Mouse (Mus musculus) thymus, postnatal 25 days (tissue): ENCODE measurements around the gene Cacng6.
"Not testable (repeated sequence)": the region's sequence is repeated elsewhere in the genome, so short reads cannot be mapped to it uniquely, and the experiment has no call there.

Experiments used
- DNase-seq: peaks from one replicate; pipeline ENCODE4 v3.0.0; 2022

Cacng6 gene

DNA sequence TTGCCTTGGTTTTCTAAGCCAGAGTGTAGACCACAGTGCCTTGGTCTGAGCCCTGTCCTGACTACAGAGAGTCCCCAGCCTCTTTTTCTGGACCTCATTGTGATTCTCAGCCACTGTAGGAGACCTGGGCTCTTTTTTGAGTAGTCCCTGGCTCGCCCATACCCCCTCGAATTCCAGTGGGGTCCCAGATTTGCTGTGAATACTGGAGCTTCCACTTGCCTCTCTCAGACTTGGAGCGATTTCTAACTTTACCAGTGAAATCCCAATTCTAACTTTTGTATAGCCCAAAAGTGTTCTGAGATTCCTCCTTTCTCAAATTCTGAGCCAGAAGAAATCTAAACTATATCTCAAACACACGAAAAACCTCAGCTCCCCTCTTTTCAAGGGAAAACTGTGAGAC is at the start of gene Cacng6:
Gene Cacng6 (plus strand): TSS at position 301 of the 400 bp plus-strand sequence.
- no peak for DNase-seq

DNA sequence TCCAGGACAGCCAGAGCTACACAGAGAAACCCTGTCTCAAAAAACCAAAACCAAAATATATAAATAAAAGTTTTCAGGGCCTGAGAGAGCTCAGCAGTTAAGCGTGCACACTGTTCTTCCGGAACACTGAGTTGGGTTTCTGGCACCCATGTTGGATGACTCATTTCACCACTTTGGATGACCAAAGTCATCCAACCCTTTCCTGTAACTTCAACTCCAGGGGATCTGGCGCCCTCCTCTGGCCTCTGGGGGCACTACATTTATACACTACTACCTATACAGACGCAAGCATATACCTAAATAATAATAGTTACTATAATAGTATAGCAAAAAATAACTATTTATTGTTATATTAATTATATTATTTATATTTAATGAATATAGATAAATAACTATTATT is 47.2 kb upstream of the Cacng6 start:
- peak; percentile 25 for DNase-seq

DNA sequence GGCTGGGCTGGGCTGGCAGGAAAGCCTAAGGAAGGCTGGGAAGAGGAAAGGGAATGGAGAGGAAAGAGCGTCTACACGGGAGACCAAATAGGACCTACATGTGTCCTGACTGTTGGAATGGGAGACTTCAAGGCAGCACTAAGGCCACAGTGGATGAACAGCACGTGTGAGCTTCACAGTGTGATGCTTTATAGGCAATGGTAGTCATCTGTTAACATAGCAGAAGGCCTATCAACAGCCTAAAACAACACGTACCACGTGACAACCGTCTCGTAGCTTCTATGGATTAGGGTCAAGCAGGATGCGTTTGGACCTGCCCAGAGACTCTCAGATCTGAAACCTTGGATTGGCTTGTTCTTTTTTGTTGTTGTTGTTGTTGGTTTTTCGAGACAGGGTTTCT is 41.9 kb upstream of the Cacng6 start:
- no peak for DNase-seq

DNA sequence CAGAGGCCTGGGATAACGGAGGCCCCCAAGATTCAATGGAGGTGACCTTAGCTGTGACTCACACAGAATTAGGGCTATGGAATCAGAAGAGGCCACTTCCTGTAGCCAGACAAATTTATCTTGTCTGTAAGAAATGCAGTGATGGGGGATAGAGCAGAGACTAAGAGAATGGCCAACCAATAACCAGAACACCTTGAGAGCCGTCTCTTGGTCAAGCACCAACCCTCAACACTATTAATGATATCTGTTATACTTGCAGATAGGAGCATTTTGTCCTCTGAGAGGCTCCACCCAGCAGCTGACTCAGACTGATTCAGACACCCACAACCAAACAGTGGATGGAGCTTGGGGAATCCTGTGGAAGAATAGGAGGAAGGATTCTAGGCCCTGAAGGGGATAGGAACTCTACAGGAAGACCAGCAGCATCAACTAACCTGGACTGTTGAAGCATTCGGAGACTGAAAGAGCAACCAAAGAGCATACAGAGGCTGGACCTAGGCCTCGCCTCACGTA is 39.1 kb upstream of the Cacng6 start:
- DNase-seq = no peak

DNA sequence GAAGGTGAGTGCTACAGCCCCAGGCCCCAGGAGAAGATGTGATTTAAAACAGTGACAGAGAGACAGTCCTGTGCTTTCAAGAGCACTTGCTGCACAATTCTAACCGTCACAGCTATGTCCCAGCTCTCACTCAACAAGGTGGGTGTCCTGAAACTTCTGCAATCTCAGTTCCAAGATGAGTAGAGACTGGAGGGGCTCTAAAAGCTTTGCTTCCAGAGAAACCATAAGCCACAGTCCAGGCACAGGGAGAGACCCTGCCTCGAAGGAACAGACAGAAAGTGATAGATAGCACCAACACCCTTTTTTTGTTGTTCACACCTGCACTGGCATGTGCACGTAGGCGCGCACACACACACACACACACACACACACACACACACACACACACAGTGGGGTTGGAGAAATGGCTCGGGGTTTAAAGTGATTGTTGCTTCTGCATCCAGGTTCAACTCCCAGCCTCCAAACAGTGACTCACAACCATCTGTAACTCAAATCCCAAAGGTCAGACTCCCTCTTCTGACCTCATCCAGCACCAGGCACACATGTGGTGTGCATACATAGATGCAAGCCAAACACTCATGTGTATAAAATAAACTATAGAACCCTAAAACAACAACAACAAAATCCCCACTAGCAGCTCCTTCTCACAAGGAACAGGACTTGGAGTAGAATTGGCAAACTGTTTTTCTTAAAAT is 37.8 kb upstream of the Cacng6 start:
- DNase-seq = no peak

DNA sequence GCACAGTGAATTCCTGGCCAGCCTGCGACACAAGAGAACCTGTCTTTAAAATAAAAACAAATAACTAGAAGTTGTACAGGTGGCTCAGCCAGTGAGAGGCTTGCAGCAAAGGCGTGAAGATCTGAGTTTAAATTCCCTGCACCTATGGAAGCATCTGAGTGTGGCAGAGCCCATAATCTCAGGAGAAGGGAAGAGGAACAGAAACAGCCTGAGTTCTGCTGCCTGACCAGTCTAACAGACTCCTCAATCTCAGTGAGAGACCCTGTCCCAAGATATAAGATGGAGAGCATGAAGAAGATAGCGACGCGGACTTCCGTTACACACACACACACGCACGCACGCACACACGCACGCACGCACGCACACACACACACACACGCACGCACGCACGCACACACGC is 36.2 kb upstream of the Cacng6 start:
- DNase-seq = no peak

DNA sequence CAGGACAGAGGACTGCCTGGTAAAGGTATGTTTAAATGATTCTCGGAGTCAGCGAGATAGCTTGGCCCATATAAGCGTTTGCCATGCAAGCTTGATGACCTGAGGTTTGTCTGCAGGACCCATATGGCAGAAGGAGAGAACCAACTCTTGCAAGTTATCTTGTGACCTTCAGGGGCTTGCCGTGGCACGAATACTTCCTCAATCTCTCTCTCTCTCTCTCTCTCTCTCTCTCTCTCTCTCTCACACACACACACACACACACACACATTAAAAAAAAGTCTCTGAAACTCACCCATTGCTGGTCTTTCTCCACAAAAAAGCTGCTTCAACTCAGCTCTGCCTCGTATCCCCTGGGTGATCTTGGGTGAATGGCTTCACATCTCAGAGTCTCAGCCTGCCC is 35.1 kb upstream of the Cacng6 start:
- no peak for DNase-seq

DNA sequence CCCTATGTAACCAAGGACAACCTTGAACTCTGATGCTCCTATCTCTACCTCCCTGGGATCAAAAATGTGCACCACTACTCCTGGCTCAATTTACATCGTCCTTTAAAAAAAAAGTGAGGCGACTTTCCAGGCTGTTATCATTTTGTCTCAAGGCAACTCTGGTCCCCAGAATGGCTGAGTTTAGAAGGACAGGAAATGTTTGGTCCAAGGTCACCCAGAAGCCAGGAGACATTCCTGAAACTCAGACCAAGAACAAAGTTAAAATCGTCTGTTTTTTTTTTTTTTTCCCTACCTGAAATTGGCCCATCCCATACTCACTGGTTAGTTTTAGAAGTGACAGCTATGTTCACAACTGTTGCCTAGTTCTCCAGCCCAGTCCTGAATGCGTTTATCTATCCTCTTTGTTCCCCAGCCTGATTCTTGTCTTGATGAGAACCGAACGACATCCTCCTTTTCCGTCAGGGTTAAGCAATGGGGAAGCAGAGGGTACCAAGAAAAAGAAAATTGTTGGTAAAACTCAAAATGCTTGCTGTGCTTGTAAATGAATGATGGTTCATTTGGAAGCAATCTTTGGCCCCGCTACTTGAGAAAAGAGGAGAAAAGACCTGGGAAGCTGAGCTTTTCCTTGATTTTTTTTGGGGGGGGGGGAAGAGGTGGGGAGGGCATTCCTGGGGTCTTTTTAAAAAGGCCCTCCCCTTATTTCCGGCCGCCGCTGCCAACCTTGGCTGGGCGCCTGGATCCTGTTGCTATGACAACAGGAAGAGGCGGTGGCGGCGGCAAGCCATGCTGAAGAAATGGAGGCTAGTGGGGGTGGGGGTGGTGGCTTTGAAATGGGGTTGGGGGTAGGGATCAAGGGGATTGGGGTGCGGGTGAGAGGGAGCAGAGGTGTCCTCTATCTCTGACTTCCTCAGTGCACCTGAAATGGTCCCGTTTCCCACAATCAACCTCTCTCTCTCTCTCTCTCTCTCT is 34.3 kb upstream of the Cacng6 start:
- peak; percentile 40 for DNase-seq

DNA sequence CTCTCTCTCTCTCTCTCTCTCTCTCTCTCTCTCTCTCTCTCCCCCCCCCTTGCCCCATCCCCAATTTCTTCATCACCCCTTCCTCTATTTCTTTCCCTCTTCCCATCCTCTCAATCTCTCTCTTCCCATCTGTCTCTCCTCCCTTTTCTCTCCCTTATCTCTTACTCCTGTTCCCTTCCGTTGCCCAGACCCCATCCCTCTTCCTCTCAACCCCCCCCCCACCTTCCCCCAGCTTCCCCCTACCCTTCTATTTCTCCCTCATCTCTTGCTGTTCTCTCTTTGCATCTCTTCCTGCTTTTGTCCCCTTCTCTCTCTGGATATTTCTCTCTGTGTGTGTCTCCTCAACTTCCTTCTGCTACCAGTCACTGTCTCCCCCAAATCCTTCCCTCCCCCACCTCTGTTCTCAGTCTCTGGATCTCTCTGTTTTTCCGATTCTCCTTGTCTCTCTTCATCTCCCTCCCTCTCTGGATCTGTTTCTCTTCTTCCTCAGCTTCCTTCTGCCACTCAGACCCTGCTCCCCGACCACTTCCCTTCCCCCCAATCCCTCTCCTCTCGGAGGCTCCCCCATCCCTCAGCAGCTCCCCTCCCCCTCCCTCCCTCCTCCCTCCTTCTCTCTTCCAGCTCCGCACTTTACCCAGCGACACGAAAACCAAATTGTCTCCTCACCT is 33.4 kb upstream of the Cacng6 start, which contains the start of gene Cacng8:
Gene Cacng8 (plus strand): TSS at position 271 of the 668 bp plus-strand sequence.
- no peak for DNase-seq

DNA sequence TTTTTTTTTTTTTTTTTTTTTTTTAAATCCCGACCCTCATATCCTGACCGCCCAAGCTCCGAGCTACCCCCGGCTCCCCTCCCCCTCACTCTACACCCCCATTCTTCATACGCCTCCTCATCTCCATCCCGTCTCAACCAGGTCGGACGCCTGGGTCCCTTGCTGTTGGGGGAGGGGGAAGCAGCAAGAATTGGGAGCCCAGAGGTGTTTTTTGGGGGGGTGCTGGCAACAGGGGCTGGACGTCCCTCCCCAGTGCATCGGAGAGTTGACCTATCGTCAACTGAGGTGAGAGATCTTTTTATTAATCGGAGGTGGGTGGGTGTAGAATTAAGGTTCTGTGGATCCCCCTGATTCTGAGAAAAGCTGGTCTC is 32.9 kb upstream of the Cacng6 start:
- no peak for DNase-seq

DNA sequence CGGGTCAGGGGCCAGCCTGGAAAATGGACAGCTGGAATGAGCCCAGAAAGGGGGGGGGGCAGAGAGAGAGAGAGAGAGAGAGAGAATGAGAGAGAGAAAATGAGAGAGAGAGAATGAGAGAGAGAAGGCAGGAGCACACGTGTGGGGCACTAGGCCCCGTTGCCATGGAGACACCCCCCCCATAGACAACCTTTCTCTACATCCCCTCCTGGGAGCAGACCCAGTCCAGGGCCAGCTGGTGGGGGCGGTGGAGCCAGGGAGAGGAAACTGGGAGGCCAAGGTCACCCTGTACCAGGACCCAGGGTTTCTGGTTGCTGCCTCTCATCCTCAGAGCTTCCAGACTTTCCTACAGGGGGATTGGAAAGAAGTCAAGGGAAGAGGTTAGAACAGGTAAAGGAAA is 32.2 kb upstream of the Cacng6 start:
- no peak for DNase-seq

DNA sequence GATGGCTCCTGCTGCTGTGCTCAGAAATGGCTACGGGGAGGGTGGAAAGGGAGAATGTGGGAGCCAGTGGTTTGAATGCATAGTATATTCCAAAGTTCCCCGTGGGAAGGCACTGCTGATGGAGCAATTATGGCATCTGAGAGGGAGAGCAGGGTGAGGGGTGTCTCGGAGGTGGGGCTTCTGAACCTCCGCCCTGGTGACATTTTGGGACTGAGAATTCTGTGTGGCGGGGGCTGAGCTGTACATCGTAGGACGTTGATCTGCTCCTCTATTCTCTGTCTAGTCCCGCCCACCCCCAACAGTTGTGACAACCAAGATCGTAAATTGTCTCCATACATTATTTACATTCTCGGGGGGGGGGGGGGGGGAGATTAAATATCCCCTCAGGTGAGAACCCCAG is 26.6 kb upstream of the Cacng6 start:
- DNase-seq = no peak

DNA sequence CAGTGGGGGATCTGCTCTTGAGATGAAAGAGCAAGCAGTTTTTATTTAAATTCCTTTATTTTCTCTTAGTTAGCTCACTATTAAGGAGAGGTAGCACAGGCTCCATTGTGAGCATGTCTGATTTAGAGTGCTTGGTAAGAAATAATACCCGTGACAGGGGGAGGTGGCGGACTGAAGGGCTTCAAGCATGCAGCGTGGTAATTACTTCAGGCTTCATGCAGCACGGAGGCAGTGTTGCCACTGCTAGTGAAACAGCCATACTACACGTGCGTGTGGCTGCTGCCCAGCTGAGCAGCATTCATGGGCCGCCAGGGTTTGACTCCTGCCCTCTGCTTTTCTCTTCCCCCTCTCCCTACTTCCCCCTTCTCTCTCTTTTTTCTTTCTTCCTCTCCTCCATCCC is 26.2 kb upstream of the Cacng6 start:
- no peak for DNase-seq

DNA sequence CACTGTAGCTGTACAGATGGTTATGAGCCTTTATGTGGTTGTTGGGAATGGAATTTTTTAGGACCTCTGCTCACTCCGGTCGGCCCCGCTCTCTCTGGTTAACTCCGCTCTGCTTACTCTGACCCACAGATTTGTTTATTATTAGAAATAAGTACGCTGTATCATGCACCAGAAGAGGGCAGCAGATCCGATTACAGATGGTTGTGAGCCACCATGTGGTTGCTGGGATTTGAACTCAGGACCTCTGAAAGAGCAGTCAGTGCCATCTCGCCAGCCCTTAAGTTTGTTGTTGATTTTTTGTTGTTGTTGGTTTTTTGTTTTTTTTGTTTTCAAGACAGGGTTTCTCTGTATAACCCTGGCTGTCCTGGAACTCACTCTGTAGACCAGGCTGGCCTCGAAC is 25.6 kb upstream of the Cacng6 start:
- not testable (repeated sequence) for DNase-seq

DNA sequence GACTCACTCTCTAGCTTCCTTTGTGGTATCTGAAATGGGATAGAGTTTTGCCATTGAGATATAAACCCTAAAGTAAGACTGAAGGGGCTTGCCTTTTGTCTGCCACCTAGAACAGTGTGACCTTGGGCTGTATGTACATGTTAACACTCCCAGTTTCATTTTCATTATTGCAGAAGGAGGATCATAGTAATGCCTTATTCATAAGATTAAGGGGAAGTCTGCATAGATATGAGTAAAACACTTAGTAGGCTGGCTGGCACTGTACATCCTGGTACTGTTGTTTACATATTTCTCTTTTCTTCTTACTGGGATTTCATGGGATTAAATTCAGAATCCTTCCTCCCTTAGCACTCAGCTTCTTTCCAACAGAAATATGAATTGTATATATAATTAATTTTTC is 24.1 kb upstream of the Cacng6 start:
- DNase-seq = no peak

DNA sequence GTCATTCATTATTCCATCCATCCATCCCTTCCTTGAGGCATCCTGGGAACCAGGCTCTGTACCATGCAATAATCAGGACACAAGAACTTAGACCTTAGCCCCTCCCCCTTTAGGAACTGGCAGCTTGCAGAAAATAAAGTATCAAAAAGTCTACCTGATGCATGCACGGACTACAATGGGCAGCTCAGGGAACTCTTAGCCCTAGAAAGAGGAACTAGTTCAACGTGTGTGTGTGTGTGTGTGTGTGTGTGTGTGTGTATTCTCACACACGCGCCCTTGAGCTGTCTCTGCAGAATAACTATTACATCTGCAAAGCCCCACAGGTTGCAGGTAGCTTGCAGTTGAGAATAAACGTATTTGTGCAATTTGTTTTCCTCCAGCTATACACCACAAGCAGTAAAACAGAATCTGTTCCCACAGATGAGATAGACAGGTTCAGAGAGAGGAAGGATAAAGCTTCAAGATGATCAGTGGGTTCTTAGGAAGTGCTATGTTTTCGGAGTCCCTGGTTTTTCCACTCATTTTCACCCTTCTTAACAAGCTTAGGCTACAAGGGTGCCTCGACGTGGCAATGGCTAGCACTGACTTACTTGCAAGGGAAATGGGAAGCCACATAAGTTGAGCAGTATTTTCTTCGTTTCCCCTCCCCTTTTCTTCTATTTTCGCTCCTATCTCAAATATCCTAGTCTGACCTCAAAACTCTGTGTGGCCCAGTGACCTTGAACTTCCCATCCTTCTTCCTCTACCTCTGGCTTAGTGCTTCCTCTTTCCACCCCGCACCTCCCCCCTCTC is 14.1 kb upstream of the Cacng6 start:
- no peak for DNase-seq

DNA sequence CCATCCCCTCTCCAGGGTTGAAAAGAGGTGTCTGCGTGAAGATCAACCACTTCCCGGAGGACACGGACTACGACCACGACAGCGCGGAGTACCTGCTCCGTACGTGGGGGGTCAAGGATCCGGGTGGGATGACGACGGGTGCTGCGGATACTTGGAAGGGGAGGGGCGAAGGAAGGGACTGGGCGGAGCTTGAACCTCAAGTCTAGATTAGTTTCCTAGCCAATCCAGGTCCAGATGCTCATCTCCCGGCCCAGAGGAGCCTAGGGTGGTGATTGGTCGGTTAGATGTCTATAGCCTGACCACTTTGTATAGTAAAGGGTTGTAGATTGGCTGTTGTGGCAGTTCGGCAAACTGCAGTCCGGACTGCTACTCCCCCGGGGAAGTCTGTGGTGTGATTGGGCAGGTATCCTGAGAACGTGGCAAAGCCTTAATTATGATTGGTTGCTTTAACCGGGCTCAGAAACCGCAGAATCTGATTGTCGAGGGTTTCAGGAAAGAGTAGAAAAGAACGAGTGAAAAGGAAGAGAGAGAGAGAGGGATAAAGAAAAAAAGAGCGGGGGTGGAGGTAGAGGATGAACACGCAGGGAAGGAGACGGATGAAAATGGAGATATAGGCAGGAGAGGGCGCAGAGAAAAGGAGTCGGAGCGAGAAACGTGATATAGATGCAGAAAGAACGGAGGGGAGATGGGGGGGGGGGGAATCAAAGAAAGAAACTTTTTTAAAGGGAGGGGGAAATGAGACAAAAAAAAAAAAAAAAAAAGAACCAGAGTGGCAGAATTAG is 12.6 kb upstream of the Cacng6 start:
- DNase-seq = no peak

DNA sequence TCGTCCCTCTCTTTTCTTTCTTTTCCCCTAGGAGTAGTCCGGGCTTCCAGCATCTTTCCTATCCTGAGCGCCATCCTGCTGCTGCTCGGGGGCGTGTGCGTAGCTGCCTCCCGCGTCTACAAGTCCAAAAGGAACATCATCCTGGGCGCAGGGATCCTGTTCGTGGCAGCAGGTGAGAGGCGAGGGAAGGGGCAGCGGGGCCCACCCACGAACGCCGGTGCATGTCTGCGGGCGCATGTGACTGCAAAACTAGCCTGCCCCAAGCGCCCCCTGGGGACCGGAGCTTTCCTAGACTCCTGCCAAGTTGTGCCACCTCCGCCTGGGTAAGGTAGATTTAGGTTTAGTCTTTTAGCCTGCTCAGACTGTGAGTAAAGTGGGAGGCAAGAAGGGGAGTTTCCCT is 12.0 kb upstream of the Cacng6 start:
- DNase-seq = peak; percentile 62

DNA sequence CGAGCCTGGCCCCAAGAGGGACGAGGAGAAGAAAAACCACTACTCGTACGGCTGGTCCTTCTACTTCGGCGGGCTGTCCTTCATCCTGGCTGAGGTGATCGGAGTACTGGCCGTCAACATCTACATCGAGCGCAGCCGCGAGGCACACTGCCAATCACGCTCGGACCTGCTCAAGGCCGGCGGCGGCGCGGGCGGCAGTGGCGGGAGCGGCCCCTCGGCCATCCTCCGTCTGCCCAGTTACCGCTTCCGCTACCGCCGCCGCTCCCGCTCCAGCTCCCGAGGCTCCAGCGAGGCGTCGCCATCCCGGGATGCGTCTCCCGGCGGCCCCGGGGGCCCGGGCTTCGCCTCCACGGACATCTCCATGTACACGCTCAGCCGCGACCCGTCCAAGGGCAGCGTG is 9.1 kb upstream of the Cacng6 start:
- DNase-seq = no peak

DNA sequence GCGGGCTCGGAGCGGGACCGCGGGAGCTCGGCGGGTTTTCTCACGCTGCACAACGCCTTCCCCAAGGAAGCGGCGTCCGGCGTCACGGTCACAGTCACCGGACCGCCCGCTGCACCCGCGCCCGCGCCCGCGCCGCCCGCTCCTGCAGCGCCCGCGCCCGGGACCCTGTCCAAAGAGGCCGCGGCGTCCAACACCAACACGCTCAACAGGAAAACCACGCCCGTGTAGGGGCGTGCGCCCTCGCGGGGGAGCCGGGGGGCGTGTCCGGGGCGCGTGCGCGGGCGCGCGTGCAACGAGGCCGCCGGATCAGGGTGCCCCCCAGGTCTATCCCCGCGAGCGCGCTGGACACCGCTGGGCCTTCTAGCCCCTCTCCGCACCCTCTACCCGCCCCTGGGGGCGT is 8.6 kb upstream of the Cacng6 start:
- peak; percentile 57 for DNase-seq

DNA sequence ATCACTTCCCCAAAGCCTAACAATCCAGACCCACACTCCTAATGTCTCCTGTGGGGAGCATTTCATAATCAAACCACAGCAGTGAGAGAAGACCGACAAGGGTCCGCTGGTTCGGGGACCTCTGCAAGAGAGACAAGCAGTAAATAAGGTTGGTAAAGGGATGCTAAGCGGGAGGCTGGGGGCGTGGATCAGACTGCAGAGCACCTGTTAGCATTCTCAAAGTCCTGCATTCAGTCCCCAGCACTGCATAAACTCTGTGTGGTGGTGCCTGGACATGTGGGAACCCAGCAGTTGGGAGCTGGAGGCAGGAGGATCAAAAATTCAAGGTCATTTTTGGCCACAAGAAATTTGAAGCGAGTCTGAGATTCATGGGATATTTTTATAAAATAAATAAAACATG is 4.1 kb upstream of the Cacng6 start:
- peak; percentile 32 for DNase-seq

DNA sequence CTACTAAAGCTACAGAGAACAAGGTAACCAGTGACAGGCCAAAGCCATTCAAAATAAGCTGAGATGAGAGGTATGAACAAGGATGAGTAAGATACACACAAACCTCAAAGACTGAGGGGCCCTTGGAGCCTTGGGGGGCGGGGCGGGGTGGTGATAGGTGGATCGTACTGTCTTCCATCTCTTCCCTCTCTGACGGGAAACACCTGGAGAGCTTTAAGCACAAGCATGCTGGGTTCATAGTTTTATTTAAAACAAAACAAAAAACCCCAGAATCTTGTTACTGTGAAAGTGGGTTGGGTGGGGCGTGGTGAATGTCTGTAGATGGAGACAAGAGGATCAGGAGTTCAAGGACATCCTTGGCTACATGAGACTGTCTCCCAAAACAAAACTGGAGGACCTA is 3.5 kb upstream of the Cacng6 start:
- peak; percentile 74 for DNase-seq
